28 mouse cellular contexts compared by ENCODE assay signal in the genomic region with DNA sequence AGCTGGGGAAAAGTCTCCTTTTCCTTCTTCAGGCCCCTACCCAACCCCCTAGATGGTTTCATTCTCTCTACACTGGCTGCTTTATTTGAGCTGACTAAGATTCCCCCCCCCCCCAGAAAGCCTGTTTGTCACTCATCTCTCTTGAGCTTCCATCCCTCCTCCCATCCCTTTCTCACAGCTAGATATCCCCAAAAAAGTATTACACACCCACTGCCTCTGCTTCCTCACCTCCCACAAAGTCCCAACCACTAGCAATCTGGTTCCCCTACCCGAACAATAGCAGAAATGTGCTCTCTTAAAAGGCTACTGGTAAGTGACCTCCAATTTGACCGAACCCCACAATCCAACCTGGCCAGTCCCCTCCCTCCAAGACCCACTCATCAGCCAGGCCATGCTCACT. TPM values are rescaled to one million over a fixed set of nuclear protein-coding genes. Genes with fewer than 3 reads are reported as not detected.
"Had no signal": no experiment of that assay in that cellular context is flagged by ENCODE, and none has a peak within 500 bp of the region (broad histone marks: within the 10 kb centered on the region; RNA-seq: fewer than 3 reads in every experiment).

No protein-coding gene starts in this region.

- H3K36me3 ChIP-seq: heart, embryonic 13.5 days; heart, embryonic 15.5 days; hindbrain, embryonic 13.5 days; hindbrain, embryonic 15.5 days; kidney, embryonic 15.5 days; limb, embryonic 10.5 days; limb, embryonic 12.5 days; liver, embryonic 13.5 days had no signal

- H3K9me3 ChIP-seq: heart, embryonic 15.5 days; hindbrain, embryonic 13.5 days; hindbrain, embryonic 15.5 days; kidney, embryonic 15.5 days; limb, embryonic 10.5 days; liver, embryonic 13.5 days had no signal

- ATAC-seq: forebrain, postnatal 0 days; hindbrain, postnatal 0 days; intestine, embryonic 16.5 days had no signal

- H3K9ac ChIP-seq: forebrain, postnatal 0 days; heart, embryonic 13.5 days; heart, embryonic 15.5 days; hindbrain, embryonic 13.5 days; hindbrain, embryonic 15.5 days; kidney, embryonic 15.5 days; limb, embryonic 12.5 days; liver, embryonic 13.5 days had no signal

- H3K4me2 ChIP-seq: heart, embryonic 11.5 days; heart, embryonic 13.5 days; heart, embryonic 15.5 days; hindbrain, embryonic 13.5 days; hindbrain, embryonic 15.5 days; kidney, embryonic 15.5 days; limb, embryonic 12.5 days; liver, embryonic 11.5 days; liver, embryonic 13.5 days had no signal

- H3K4me1 ChIP-seq: heart, embryonic 13.5 days; heart, embryonic 15.5 days; hindbrain, embryonic 13.5 days; hindbrain, embryonic 15.5 days; kidney, embryonic 15.5 days; limb, embryonic 10.5 days; limb, embryonic 12.5 days; liver, embryonic 13.5 days had no signal

- H3K4me3 ChIP-seq: heart, adult 2 months; heart, embryonic 13.5 days; heart, embryonic 15.5 days; hindbrain, embryonic 13.5 days; hindbrain, embryonic 15.5 days; kidney, embryonic 15.5 days; layer of hippocampus, adult 2 months; limb, embryonic 10.5 days; limb, embryonic 12.5 days; liver, embryonic 13.5 days had no signal

- DNase-seq: forebrain, postnatal 0 days; gastrocnemius, postnatal 14 days; gastrocnemius, postnatal 36 days; heart, adult 11 months; heart, adult 2 months; heart, postnatal 14 days; heart, postnatal 36 days; kidney, adult 11 months; kidney, adult 2 months; kidney, adult 9 months; kidney, postnatal 10 days; kidney, postnatal 25 days; kidney, postnatal 4 days; liver; liver, embryonic 13.5 days had no signal

- H3K27ac ChIP-seq: heart, adult 2 months; heart, embryonic 13.5 days; heart, embryonic 15.5 days; hindbrain, embryonic 13.5 days; hindbrain, embryonic 15.5 days; hindbrain, postnatal 0 days; kidney, embryonic 15.5 days; layer of hippocampus, adult 2 months; limb, embryonic 10.5 days; limb, embryonic 12.5 days; liver, embryonic 13.5 days had no signal

- H3K27me3 ChIP-seq: hindbrain, embryonic 13.5 days; hindbrain, embryonic 15.5 days; liver, embryonic 13.5 days had no signal

RNA-seq across cellular contexts. Expression of gene Lrfn2, which starts 9.3 kb away (rescaled TPM):
- total RNA-seq: hematopoietic stem cell, adult 5-6 weeks had no signal
- polyA plus RNA-seq: heart, embryonic 11.5 days; limb, embryonic 10.5 days had no signal
